Mouse (Mus musculus): ENCODE data around the gene Sdk1.

The Sdk1 gene

GRCm38 (mm10) chr5:141768761-141769515 lies 527.6 kb downstream of the Sdk1 start:
- no peak for DNase-seq (ENCODE audit: low spot score)

DNA sequence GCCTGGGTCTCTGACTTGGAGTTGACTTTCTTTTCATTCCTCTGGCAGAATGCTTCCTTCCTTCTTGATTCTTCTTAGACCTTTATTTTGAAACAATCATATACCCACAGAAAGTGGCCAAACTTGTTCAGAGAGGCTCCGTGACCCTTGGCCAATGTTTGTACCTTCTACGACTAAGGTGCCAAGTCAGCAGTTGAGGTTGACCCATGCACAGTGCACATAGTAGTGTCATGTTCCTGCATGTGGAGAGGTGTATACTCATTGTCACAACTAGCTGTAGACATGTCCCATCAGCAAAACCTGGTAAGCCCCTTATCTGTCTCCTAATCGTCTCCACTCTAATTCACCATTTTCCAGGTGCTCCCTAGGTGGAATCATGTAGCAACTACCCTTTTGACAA lies 530.2 kb downstream of the Sdk1 start:
- DNase-seq (ENCODE audit: low spot score): no peak

DNA sequence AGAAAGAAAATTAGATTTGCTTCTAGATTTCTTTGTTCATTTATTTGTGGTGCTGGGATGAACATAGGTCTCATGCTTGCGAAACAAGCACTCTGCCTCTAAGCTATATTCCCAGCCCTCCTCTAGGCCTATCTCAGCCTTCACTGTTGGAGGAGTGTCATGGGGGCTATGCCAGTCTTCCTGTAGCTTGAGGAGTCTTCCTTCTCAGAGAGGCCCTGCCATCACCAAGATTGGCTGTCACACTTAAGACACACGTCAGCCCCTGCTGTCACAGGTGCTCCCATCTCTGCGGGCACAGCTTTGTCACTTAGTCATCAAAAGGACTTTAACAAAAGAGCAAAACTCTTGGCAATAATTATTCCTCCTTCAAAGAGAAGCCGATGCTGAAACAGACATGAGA lies 536.9 kb downstream of the Sdk1 start:
- DNase-seq (ENCODE audit: low spot score): no peak

DNA sequence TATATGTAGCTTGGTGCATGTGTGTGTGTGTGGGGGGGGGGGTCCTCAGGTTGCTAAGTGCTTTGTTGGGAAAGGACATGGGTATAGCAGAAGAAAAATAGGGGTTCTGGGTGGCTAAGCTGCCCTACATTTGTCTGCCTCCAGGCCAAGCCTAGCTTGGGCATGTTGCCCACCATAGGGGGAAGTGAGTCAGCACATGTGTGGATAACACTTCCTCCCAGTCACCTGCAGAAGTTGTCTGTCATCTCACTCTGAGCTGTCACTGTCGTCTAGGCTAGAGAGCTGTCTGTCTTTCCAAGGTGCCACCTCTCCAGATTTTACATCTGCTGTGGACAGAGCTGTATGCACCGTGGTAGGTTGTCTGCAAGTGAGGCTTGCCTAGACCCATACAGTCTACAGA lies 539.9 kb downstream of the Sdk1 start:
- DNase-seq (ENCODE audit: low spot score): no peak

DNA sequence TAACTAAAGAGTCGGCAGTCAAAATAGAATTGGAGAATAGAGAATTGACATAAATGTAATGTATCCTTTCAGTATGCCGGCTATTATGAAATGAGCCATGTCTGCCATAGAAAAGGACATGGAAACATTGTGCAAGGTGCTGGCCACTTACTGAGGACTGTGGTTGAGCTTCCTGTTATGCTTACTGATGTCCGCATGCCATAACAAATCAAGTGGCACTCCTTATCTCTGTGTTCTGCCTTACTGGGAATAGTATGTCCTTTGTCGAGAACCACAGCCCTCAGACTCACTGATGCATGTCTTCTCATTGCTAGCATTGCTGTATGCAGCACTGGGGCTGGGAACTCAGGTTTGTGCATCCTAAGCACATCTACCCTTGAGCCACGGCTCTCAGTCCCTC lies 541.0 kb downstream of the Sdk1 start:
- DNase-seq (ENCODE audit: low spot score): peak; percentile 7

DNA sequence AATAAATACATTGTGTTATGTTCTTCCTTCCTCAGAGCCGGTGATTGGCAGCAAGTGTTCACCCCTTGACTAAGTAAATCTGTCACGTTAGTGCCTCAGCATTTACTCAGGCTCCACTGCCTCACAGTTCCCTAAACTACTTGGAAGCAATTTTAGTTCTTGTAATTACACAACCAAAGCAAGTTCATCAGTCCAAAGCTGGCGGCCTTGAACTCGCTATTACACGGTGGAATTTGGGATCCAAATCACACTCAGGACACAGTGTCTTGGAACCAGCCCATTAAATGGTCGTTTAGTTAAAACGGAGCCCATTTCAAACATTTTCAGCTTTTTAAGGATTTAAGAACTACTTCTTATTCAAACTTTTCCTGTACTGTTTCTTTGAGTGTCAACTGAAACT lies 542.2 kb downstream of the Sdk1 start:
- no peak for DNase-seq (ENCODE audit: low spot score)

- no peak for DNase-seq (ENCODE audit: low spot score)
Observed at GRCm38 (mm10) chr5:141793926-141794325, 552.6 kb downstream of the Sdk1 start.

DNA sequence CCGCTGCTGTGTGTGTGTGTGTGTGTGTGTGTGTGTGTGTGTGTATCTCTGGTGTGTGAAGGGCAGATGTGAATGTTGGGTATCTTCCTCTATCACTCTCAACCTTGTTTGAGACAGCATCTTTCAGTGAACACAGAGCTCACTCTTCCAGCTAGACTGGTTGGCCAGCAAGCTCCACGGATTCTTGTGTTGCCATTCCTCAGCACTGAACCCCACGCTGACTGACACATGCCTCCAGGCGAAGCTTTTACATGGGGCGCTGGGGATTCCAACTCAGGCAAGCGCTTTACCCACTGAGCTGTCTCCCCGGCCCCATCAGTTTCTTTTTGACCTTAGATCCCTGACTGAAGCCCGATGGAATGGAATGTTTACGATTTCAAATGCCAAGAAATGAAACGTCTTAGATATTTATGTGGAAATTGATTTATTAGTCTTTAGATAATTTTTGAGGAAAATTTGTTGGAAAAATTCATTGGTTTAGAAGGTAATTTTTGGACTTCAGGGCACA lies 582.6 kb downstream of the Sdk1 start:
- no peak for DNase-seq (ENCODE audit: low spot score)

- no peak for DNase-seq (ENCODE audit: low spot score)
Observed at GRCm38 (mm10) chr5:141824739-141825379, 583.6 kb downstream of the Sdk1 start.

DNA sequence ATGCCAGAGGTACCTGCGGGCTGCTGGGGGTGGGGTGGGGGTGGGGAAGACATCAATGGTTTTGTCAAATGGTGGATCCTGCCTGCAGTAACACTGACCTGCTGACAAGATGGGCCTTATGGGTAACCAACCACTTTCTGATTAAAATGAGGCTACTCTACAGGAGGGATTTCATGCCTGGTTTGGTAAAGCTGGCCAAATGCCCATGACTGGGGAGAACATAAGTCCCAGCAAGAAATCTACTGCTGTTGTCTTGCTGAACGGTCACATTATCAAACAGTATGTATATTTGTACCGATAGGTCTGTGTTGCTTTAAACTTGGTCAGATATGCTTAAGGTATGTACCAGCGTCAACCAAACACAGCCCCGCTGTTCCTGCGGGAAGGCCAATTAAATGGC lies 594.3 kb downstream of the Sdk1 start:
- no peak for DNase-seq (ENCODE audit: low spot score)

DNA sequence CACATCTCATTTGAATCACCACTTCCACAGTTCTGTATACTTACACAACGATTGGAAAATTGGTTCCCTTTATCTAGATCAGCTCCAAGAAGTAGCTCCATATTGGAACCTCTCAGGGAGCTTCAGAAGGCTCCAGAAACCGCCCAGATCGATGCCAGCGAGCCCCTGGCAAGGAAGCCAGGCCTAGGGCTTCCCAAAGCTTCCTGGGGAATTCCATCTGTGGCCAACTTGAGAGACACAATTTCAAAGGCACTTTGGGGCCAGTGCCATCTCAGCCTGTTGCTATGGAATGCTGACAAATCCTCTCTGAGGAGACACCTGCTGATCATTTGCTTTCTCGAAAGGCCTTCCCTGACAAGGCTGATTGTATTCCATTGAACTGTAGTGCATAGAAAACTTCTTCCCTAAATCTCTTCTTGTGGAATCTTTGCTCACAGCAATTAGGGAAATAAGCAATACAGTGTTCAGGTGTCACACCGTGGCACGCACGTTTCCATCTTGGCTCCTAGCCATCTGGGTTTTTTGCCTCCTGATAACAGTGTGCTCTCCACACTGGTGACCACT lies 595.7 kb downstream of the Sdk1 start:
- DNase-seq (ENCODE audit: low spot score): no peak

DNA sequence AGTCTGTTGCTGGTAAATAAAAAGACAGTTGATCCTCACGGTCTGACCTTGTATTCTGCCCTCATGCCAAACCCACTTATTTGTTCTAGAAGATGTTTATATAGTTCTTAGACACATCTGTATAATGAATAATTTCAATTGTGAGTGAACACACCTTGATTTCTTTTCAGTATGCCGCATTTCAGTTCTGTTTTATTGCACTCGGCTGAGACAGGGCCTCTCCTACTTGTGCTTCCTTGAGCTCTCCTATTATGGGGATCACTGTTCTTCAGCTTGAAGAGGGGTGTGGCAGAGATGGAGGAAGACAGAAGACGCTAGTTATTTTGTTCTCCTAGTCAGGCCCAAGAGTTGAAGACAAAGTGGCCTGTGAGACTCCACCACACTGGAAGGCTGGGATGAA lies 603.4 kb downstream of the Sdk1 start:
- DNase-seq (ENCODE audit: low spot score): no peak

DNA sequence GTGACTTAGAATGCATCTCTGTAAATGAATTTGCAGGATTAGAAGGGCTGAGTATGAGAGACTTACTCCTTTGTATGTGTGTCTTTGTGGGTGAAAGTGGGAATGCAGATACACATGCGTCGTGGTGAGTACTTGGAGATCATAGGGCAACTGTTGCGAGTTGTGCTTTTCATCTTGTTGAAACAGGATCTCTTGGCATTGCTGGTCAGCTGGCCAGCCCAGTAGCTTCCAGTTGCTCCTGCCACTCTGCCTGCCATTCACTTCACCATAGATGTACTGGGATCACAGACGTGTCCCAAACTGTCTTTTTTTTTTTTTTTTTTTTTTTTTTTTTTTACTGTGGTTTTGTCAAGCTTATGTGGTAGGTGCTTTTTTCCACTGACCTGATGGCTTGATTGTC lies 606.4 kb downstream of the Sdk1 start:
- no peak for DNase-seq (ENCODE audit: low spot score)

- DNase-seq (ENCODE audit: low spot score): no peak
Observed at GRCm38 (mm10) chr5:141852175-141852574, 610.9 kb downstream of the Sdk1 start.

DNA sequence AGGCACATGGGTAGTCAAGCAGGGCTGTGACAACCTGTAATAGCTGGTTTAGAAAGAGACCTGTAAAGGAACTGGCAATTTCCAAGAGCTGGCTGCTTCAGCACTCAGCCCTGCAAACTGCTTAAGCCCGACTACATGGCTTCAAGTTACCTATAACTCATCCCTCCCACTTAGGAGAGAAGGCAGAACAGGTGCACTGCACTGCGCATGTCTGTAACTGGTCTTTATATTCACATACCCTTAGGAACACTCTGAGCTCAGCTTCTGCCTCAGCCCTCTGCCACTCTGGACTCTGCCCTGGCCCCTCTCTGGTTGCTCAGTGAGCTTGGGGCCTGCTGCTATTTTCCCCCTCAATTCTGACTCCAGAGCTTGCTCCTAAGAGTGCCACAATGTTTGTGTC lies 615.2 kb downstream of the Sdk1 start:
- DNase-seq (ENCODE audit: low spot score): no peak

DNA sequence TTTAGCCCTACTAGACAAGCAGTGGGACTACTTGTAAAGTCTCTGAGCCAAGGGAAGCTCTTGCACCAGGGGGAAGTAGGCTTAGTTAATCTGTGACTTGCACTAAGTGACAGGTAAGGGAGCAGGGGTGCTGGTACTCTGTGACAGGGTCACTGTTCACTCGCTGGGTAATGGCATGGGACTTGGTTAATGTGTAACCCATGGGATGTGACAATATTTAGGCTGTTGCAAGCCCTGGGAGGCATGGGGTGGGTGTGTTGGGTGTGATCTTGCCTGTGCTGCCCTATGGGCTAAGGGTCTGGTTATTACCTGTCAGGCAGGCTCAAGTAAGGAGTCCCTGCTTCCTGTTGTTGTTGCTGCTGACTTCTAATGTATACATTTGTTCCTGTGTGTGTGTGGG lies 616.5 kb downstream of the Sdk1 start:
- DNase-seq (ENCODE audit: low spot score): no peak

- no peak for DNase-seq (ENCODE audit: low spot score)
Observed at GRCm38 (mm10) chr5:141858406-141859160, 617.3 kb downstream of the Sdk1 start.

DNA sequence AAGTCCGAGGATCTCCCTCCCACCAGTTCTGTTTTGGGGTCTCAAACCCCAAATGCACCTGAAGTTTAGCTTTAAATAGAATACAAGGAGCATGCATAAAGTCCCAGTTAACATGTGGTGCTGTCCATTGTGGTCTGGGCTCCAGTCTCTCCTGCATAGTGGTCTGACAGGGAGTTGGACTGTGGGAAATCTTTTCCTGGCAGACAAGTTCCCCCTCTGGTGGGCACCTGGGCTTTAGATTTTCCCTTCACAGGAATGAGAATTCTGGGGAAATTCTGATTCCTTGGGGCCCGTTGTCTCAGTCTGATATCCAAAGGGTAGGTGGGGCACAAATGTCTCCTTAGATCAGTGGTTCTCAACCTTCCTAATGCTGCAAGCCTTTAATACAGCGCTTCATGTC lies 624.8 kb downstream of the Sdk1 start:
- DNase-seq (ENCODE audit: low spot score): no peak

DNA sequence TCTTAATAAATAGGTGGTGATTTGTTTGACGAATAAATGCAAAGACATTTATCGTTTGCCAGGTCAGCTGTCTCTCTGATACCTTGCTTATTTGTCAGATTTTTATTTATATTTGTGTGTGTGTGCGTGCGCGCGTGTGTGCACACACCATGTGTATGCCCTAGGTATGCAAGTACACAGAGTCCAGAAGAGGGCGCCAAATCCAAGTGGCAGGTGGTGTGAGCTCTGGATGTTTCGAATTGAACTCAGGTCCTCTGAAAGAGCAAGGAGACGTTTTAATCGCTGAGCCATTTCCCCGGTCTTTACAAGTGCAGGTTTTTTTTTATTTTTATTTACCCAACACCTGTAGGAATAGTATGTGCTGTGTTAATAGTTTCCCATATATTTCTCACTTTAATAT lies 632.5 kb downstream of the Sdk1 start:
- no peak for DNase-seq (ENCODE audit: low spot score)

DNA sequence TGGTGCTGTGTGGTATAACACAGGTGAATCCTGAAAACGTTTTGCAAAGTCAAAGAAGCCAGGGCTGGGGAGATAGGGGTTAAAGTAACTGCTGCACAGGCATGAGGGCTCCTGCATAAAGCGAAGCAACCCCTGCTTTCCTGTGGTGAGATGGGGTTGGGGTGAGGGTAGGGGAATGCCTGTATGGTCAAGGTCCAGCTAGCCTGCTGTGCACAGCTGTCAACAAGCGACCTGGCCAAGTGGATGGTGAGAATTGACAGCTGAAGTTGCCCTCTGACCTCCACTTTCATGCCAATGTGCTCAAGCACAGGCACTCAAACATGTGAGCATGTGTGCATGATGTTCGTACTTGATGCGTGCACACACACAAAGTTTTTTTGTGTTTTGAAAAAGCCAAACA lies 639.4 kb downstream of the Sdk1 start:
- peak; percentile 3 for DNase-seq (ENCODE audit: low spot score)

- no peak for DNase-seq (ENCODE audit: low spot score)
Observed at GRCm38 (mm10) chr5:141884111-141884647, 642.9 kb downstream of the Sdk1 start.

DNA sequence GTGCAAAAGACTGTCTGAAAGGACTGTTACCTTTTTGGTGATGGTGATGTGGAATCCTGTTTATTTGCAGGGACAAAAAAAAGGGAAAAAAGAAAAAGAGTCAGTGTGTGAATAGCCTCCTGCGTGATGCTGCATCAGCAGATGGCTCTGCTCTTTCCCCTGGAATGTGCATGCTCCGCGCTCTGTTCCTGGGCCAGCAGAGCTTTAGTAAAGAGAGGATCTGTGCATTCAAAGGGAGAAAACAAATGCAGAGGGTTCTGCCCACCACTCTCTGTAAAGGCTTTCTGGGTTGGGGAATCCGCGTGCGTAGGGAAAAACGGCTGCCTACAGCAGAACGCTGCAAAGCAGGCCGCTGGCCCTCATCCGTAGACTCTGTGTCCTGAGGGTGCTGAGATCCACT lies 644.7 kb downstream of the Sdk1 start:
- no peak for DNase-seq (ENCODE audit: low spot score)

Measured in lung, postnatal 25 days (tissue).